Mouse (Mus musculus) lung, embryonic 14.5 days (tissue): ENCODE data around the gene Prss16. TPM values are rescaled to one million over a fixed set of nuclear protein-coding genes. Genes with fewer than 3 reads are reported as not detected.

ENCODE experiments used
- ATAC-seq: fragments of 200-750 bp; cut with Nextera tagmentation; 2 replicates; pipeline ENCODE4 v1.8.0; 2017; ENCODE audit warnings: mild to moderate bottlenecking, moderate TSS enrichment, moderate library complexity; ENCODE audit not compliant: insufficient read depth
- DNase-seq: peaks from one replicate; pipeline ENCODE4 v3.0.0-alpha.2; 2015
- H3K27ac ChIP-seq: fragments of 300-500 bp; sonication (generic); 2 replicates; pipeline ENCODE4 v1.5.1; 2014; ENCODE audit warnings: low read depth, mild to moderate bottlenecking, moderate library complexity
- H3K27me3 ChIP-seq: fragments of 300-500 bp; sonication (generic); 2 replicates; pipeline ENCODE4 v1.6.1; 2014; ENCODE audit warnings: low read length, control low read depth; ENCODE audit not compliant: insufficient read depth
- H3K36me3 ChIP-seq: fragments of 300-500 bp; sonication (generic); 2 replicates; pipeline ENCODE4 v1.6.1; 2014; ENCODE audit warnings: control low read depth; ENCODE audit not compliant: insufficient read depth
- H3K4me1 ChIP-seq: fragments of 300-500 bp; sonication (generic); 2 replicates; pipeline ENCODE4 v1.6.1; 2014; ENCODE audit warnings: antibody characterized with exemption, control low read depth; ENCODE audit not compliant: insufficient read depth
- H3K4me2 ChIP-seq: fragments of 300-500 bp; sonication (generic); 2 replicates; pipeline ENCODE4 v1.6.1; 2014; ENCODE audit warnings: mild to moderate bottlenecking
- H3K4me3 ChIP-seq: fragments of 300-500 bp; sonication (generic); 2 replicates; pipeline ENCODE4 v1.5.1; 2014; ENCODE audit warnings: low read depth, low read length
- H3K9ac ChIP-seq: fragments of 300-500 bp; sonication (generic); 2 replicates; pipeline ENCODE4 v1.6.1; 2014
- H3K9me3 ChIP-seq: fragments of 300-500 bp; sonication (generic); 2 replicates; pipeline ENCODE4 v1.6.1; 2016; ENCODE audit warnings: low read depth, low read length, control low read depth
- CTCF ChIP-seq: IDR thresholded peaks from 2 replicates; pipeline ENCODE4 v1.5.1; 2016; ENCODE audit warnings: antibody characterized with exemption, low read depth
- WGBS: fragments of 180-500 bp; shearing (Covaris S2); extraction: QIAGEN DNeasy Blood & Tissue Kit; methylation state at CpG from one replicate; pipeline ENCODE4 v1.1.7; 2014; 5-methylcytosine and 5-hydroxymethylcytosine counted together
- polyA plus RNA-seq: library from polyadenylated mRNA; unstranded; fragments of >200 nt; fragmentation: Nextera tagmentation; extraction: Ambion mirVana; gene quantifications from 2 replicates; pipeline ENCODE4 v1.2.1, GENCODE M21; 2014

Gene Prss16
- polyA plus RNA-seq, 1 experiment from 2014 or later, result 2.0 TPM

- DNase-seq (peak; percentile 97), ATAC-seq (peak; percentile 81)
- TF ChIP-seq CTCF, result no peak
- Histone ChIP-seq H3K36me3 (no peaks in the 10 kb centered on the region), H3K27ac (no peak overlapping the region), H3K4me3 (peak overlapping the region; percentile 55), H3K9me3 (no peaks in the 10 kb centered on the region), H3K9ac (peak overlapping the region; percentile 55), H3K4me1 (no peaks in the 10 kb centered on the region), H3K27me3 (no peaks in the 10 kb centered on the region), H3K4me2 (peak overlapping the region; percentile 87)
- 0% methylated on average over 9 of the region's 9 CpGs for WGBS
Observed at GRCm38 (mm10) chr13:22022241-22022640, 12.7 kb upstream of the Prss16 start.

GRCm38 (mm10) chr13:22021581-22021980 is 12.0 kb upstream of the Prss16 start:
- 0% methylated on average over 11 of the region's 11 CpGs for WGBS
- Histone ChIP-seq H3K4me1 (no peaks in the 10 kb centered on the region), H3K9me3 (no peaks in the 10 kb centered on the region), H3K4me2 (peak overlapping the region; percentile 87), H3K4me3 (peak overlapping the region; percentile 55), H3K9ac (peak overlapping the region; percentile 55), H3K36me3 (no peaks in the 10 kb centered on the region), H3K27me3 (no peaks in the 10 kb centered on the region), H3K27ac (no peak overlapping the region)
- ATAC-seq (no peak), DNase-seq (peak; percentile 59)
- TF ChIP-seq CTCF, result no peak

DNA sequence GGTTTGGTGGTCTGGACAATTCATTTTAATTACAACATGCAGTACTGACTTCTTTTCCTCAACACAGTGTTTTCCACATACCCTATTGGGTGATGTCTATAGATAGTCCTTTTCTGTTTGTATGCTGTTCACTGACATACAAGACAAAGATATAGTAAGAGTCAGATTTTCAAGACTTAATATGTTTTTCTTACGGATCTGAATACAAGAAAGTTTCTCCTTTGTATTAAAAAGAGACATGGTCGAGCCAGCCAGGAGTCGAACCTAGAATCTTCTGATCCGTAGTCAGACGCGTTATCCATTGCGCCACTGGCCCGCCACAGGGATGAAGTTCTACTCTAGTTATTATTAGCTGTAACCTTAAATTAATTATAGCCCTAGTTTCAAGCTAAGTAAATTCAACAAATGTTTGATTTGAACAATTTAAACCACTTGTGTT is 11.4 kb upstream of the Prss16 start:
- no peaks in the 10 kb centered on the region for H3K36me3 ChIP-seq
- under 1% methylated on average over 8 of the region's 8 CpGs for WGBS
- no peak for TF ChIP-seq CTCF
- H3K4me3 ChIP-seq, result peak overlapping the region; percentile 55
- H3K4me2 ChIP-seq, result peak overlapping the region; percentile 87
- no peaks in the 10 kb centered on the region for H3K4me1 ChIP-seq
- H3K9me3 ChIP-seq, result no peaks in the 10 kb centered on the region
- ATAC-seq, result peak; percentile 79
- DNase-seq, result peak; percentile 92
- no peak overlapping the region for H3K27ac ChIP-seq
- peak overlapping the region; percentile 59 for H3K9ac ChIP-seq
- H3K27me3 ChIP-seq, result no peaks in the 10 kb centered on the region

DNA sequence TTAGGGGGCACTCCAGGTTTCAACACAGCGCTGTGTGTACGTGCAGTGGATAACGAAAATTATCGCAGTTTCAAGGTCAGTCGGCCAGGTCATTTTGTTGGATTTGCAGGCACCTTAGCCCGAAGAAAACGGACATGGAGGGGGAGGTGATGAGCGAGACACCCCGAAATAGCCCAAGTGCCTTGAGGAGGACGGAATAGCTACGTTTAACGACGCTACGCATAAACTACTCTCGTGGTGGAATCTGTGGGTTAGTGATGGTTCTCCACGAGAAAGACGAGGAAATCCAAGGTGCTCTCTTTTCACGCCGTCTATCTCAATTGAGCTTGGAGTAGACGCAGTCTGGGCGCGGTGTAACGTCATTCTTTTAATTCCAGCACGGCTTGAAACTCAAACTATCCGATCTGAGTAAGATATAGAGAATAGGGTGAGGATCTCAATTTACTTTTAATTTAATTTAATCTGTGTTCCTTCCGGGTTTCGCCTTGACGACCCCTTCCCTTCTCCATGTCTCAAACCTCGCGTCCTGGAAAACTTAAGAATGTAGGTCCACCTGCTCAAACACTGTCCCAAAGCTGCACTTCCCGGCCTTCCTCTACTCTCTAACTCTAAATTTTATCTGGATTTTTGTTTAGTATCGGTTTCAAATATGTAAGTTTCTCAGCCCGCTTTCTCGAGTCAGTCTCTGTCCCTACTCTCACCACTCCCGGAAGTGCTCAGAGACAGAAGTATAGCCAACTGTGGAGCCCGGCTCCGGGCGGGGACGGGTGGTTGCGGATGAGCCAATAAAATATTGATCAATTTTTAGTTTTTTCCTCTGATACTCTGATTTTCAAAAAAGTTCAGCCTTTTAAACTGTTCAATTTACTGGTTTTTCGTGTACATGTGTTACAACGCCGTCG is 10.6 kb upstream of the Prss16 start:
- Histone ChIP-seq H3K4me3 (peak overlapping the region; percentile 55), H3K9ac (peak overlapping the region; percentile 59), H3K27ac (no peak overlapping the region), H3K4me2 (peak overlapping the region; percentile 87), H3K27me3 (peaks cover 4% of the 10 kb centered on the region), H3K4me1 (no peaks in the 10 kb centered on the region), H3K36me3 (no peaks in the 10 kb centered on the region), H3K9me3 (no peaks in the 10 kb centered on the region)
- DNase-seq, result peak; percentile 71
- TF ChIP-seq CTCF, result no peak
- WGBS, result under 1% methylated on average over 44 of the region's 44 CpGs
- ATAC-seq, result 0 out of 2 replicates have a peak, but pooled peaks have one; percentile 47

DNA sequence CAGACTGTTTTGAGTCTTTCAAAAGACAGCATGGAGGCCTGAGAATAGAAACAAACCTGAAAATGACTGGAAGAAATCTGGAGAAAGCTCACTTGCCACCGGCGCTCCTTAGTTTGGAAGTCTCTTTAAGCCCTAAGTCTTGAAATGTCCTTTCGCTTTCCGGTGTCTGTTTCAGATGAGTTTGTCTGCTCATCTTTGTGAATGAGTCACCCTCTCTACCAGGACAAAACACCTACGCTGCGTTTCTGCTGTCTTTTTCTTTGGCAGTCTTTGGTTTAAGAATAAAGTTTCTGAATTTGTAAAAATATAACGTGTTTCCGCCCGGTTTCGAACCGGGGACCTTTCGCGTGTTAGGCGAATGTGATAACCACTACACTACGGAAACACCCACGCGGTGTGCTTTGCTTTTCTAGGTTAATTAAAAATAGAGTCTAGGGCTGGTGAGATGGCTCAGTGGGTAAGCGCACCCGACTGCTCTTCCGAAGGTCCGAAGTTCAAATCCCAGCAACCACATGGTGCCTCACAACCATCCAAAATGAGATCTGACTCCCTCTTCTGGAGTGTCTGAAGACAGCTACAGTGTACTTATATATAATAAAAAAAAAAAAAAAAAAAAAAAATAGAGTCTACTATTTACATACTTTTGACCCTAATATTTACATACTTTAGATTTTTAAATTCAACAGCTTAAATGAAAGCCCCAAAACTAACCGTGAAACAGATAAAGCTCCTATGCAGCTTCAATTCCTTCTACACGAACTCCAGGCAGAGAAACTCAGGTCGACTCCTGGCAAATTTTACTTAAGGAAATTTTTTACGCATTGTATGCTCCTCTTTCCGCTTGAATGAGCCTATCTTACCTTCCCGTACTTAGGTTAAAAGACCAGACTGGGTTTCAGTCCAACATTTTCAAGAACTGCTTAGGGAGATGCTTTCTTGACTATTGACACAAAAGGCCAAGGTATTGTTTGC is 6.2 kb upstream of the Prss16 start:
- Histone ChIP-seq H3K27me3 (peaks cover 30% of the 10 kb centered on the region), H3K9ac (no peak overlapping the region), H3K4me3 (peak overlapping the region; percentile 14; the same call in 1 of the 2 replicates), H3K4me1 (no peaks in the 10 kb centered on the region), H3K9me3 (no peaks in the 10 kb centered on the region), H3K27ac (no peak overlapping the region), H3K4me2 (peak overlapping the region; percentile 54), H3K36me3 (no peaks in the 10 kb centered on the region)
- 12% methylated on average over 27 of the region's 27 CpGs for WGBS
- TF ChIP-seq CTCF, result no peak
- peak; percentile 95 for DNase-seq
- ATAC-seq, result peak; percentile 80

GRCm38 (mm10) chr13:22014411-22014845 is 4.9 kb upstream of the Prss16 start:
- Histone ChIP-seq H3K9ac (no peak overlapping the region), H3K4me3 (peak overlapping the region; percentile 23), H3K27ac (no peak overlapping the region), H3K27me3 (peaks cover 42% of the 10 kb centered on the region), H3K36me3 (no peaks in the 10 kb centered on the region), H3K4me1 (no peaks in the 10 kb centered on the region), H3K9me3 (no peaks in the 10 kb centered on the region), H3K4me2 (peak overlapping the region; percentile 54)
- ATAC-seq, result no peak
- no peak for TF ChIP-seq CTCF
- peak; percentile 43 for DNase-seq
- WGBS, result 10% methylated on average over 17 of the region's 17 CpGs
